Mouse (Mus musculus) intestine, postnatal 0 days (tissue): Measurements from ENCODE around the gene Shisa7. TPM values are rescaled to one million over a fixed set of nuclear protein-coding genes. Genes with fewer than 3 reads are reported as not detected.
"Not testable (repeated sequence)": the region's sequence is repeated elsewhere in the genome, so short reads cannot be mapped to it uniquely, and the experiment has no call there.

Experiments used
- ATAC-seq: fragments of 200-750 bp; cut with Nextera tagmentation; 2 replicates; pipeline ENCODE4 v1.8.0; 2017; ENCODE audit warnings: mild to moderate bottlenecking, moderate TSS enrichment, moderate library complexity
- H3K27ac ChIP-seq: fragments of 300-500 bp; sonication (generic); 2 replicates; pipeline ENCODE4 v1.5.1; 2014; ENCODE audit warnings: mild to moderate bottlenecking, low read depth, low read length, moderate library complexity
- H3K27me3 ChIP-seq: fragments of 300-500 bp; sonication (generic); replicated peaks from 2 replicates; pipeline ENCODE4 v1.6.1; 2014; ENCODE audit warnings: low read length, mixed read lengths; ENCODE audit not compliant: control insufficient read depth, insufficient read depth
- H3K36me3 ChIP-seq: fragments of 300-500 bp; sonication (generic); 2 replicates; pipeline ENCODE4 v1.6.1; 2014; ENCODE audit warnings: mild to moderate bottlenecking, moderate library complexity; ENCODE audit not compliant: control insufficient read depth, insufficient read depth
- H3K4me1 ChIP-seq: fragments of 300-500 bp; sonication (generic); replicated peaks from 2 replicates; pipeline ENCODE4 v1.6.1; 2014; ENCODE audit warnings: antibody characterized with exemption, low read length, mixed read lengths; ENCODE audit not compliant: control insufficient read depth, insufficient read depth
- H3K4me2 ChIP-seq: fragments of 300-500 bp; sonication (generic); replicated peaks from 2 replicates; pipeline ENCODE4 v1.6.1; 2014; ENCODE audit warnings: low read depth, mild to moderate bottlenecking, moderate library complexity
- H3K4me3 ChIP-seq: fragments of 300-500 bp; sonication (generic); 2 replicates; pipeline ENCODE4 v1.5.1; 2014; ENCODE audit warnings: low read depth, low read length
- H3K9ac ChIP-seq: fragments of 300-500 bp; sonication (generic); 2 replicates; pipeline ENCODE4 v1.6.1; 2014; ENCODE audit warnings: mild to moderate bottlenecking, low read depth, low read length
- H3K9me3 ChIP-seq: fragments of 300-500 bp; sonication (generic); 2 replicates; pipeline ENCODE4 v1.6.1; 2016; ENCODE audit warnings: mixed run types; ENCODE audit not compliant: control insufficient read depth
- CTCF ChIP-seq: sonication (generic); IDR thresholded peaks from 2 replicates; pipeline ENCODE4 v1.5.1; 2016; ENCODE audit warnings: low read depth, mild to moderate bottlenecking, control low read depth, antibody characterized with exemption, moderate library complexity
- WGBS: fragments of 180-500 bp; shearing (Covaris S2); extraction: QIAGEN DNeasy Blood & Tissue Kit; methylation state at CpG from one replicate; pipeline ENCODE4 v1.1.7; 2014; 5-methylcytosine and 5-hydroxymethylcytosine counted together
- polyA plus RNA-seq: library from polyadenylated mRNA; unstranded; fragments of >200 nt; fragmentation: Nextera tagmentation; extraction: Ambion mirVana; gene quantifications from 2 replicates; pipeline ENCODE4 v1.2.1, GENCODE M21; 2015

The Shisa7 gene
- polyA plus RNA-seq, 1 experiment from 2014 or later: 0.07 TPM

GRCm38 (mm10) chr7:4812303-4813104, 32.0 kb downstream of the Shisa7 start, which contains the start of gene Ube2s:
Gene Ube2s (minus strand): TSS chr7:4812590.
- Histone ChIP-seq H3K36me3 (peaks cover 9% of the 10 kb centered on the region), H3K27ac (peak within 1 kb of the TSS; percentile 85), H3K4me2 (peak within 1 kb of the TSS; percentile 79), H3K9ac (peak within 1 kb of the TSS; percentile 93), H3K27me3 (no peaks in the 10 kb centered on the region), H3K4me1 (no peaks in the 10 kb centered on the region), H3K9me3 (no peaks in the 10 kb centered on the region), H3K4me3 (peak within 1 kb of the TSS; percentile 78)
- peak; percentile 99 for ATAC-seq
- WGBS: under 1% methylated on average over 62 of the region's 62 CpGs
- TF ChIP-seq CTCF: peak; percentile 48

- ATAC-seq: no peak; the same call in 1 of the 2 replicates
- H3K4me3 ChIP-seq: peak overlapping the region; percentile 78
Observed at GRCm38 (mm10) chr7:4811842-4812302, 32.6 kb downstream of the Shisa7 start.

GRCm38 (mm10) chr7:4811131-4811530, 33.4 kb downstream of the Shisa7 start:
- not testable (repeated sequence) for ATAC-seq, H3K27me3 ChIP-seq, H3K27ac ChIP-seq, H3K4me1 ChIP-seq, H3K9me3 ChIP-seq
- Histone ChIP-seq H3K36me3 (peaks cover 16% of the 10 kb centered on the region), H3K9ac (peak overlapping the region; percentile 93), H3K4me2 (peak overlapping the region; percentile 79), H3K4me3 (peak overlapping the region; percentile 78)
- 14% methylated on average over 10 of the region's 10 CpGs for WGBS

More at GRCm38 (mm10) chr7:4811842-4812302, 32.6 kb downstream of the Shisa7 start:
- peak overlapping the region; percentile 79 for H3K4me2 ChIP-seq
- peak overlapping the region; percentile 93 for H3K9ac ChIP-seq
- H3K4me1 ChIP-seq: no peaks in the 10 kb centered on the region
- H3K27me3 ChIP-seq: no peaks in the 10 kb centered on the region
- WGBS: 2% methylated on average over 26 of the region's 36 CpGs
- no peaks in the 10 kb centered on the region for H3K9me3 ChIP-seq
- peaks cover 14% of the 10 kb centered on the region for H3K36me3 ChIP-seq
- no peak for TF ChIP-seq CTCF
- H3K27ac ChIP-seq: peak overlapping the region; percentile 85

DNA sequence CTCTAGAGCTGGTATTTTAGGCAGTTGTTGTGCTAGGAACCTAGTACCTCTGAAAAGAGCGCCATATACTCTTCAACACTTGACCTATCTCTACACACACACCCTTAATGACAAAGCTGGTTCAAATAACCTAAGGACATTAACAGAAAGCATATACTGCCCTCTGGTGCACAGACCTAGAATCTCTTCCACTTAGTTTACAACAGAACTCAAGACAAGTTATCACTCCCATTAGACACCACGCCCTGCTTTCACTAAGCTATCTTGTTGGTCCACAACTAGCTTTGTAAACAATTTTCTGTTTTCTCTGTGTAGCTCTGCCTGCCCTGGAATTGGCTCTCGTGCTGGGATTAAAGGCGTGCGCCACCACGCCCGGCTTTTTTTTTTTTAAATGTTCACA, 37.8 kb downstream of the Shisa7 start:
- peaks cover 30% of the 10 kb centered on the region for H3K36me3 ChIP-seq
- no peaks in the 10 kb centered on the region for H3K27me3 ChIP-seq
- peak; percentile 84 for TF ChIP-seq CTCF
- H3K9ac ChIP-seq: no peak overlapping the region
- no peaks in the 10 kb centered on the region for H3K4me1 ChIP-seq
- H3K4me2 ChIP-seq: no peak overlapping the region
- WGBS: 75% methylated on average over 7 of the region's 7 CpGs
- no peak overlapping the region for H3K27ac ChIP-seq
- H3K4me3 ChIP-seq: no peak overlapping the region
- ATAC-seq: no peak
- H3K9me3 ChIP-seq: no peaks in the 10 kb centered on the region

- Histone ChIP-seq H3K36me3 (peaks cover 20% of the 10 kb centered on the region), H3K9me3 (no peaks in the 10 kb centered on the region), H3K4me1 (no peaks in the 10 kb centered on the region), H3K4me2 (no peak overlapping the region), H3K4me3 (no peak overlapping the region), H3K9ac (no peak overlapping the region), H3K27ac (no peak overlapping the region), H3K27me3 (no peaks in the 10 kb centered on the region)
- ATAC-seq: no peak
- no peak for TF ChIP-seq CTCF
Observed at GRCm38 (mm10) chr7:4802247-4802646, 42.2 kb downstream of the Shisa7 start.

GRCm38 (mm10) chr7:4795767-4796433, 48.6 kb downstream of the Shisa7 start:
- 68% methylated on average over 7 of the region's 7 CpGs for WGBS
- no peak overlapping the region for H3K9ac ChIP-seq

More at GRCm38 (mm10) chr7:4795767-4796433, 48.6 kb downstream of the Shisa7 start:
- ATAC-seq: no peak
- Histone ChIP-seq H3K4me3 (no peak overlapping the region), H3K4me2 (no peak overlapping the region), H3K9me3 (no peaks in the 10 kb centered on the region), H3K4me1 (no peaks in the 10 kb centered on the region), H3K27ac (no peak overlapping the region), H3K27me3 (no peaks in the 10 kb centered on the region), H3K36me3 (peaks cover 18% of the 10 kb centered on the region)
- peak; percentile 85 for TF ChIP-seq CTCF
